9 mouse cellular contexts compared by ENCODE assay signal in genomic region chr12:25864113-25864852, GRCm38 (mm10).
DNase-seq lines count a peak whose midpoint lies in the region; ATAC-seq and TF ChIP-seq lines count a peak whose summit lies in the region.
"Had no signal": no experiment of that assay in that cellular context is flagged by ENCODE, and none has a peak within 500 bp of the region (broad histone marks: within the 10 kb centered on the region; RNA-seq: fewer than 3 reads in every experiment).

No protein-coding gene starts in this region.

- no peaks in the 10 kb centered on the region for H3K4me1 ChIP-seq in cortical plate, adult 2 months (ENCODE audit: control insufficient read depth, insufficient read depth, low read length)
- H3K4me1 ChIP-seq: heart, embryonic 15.5 days had no signal

- no peak overlapping the region for H3K4me3 ChIP-seq in gastrocnemius, adult 2 months
- no peak overlapping the region for H3K4me3 ChIP-seq in cortical plate, adult 2 months (ENCODE audit: insufficient read depth, low read length)
- H3K4me3 ChIP-seq: heart, embryonic 15.5 days had no signal

- peak; percentile 72 for TF ChIP-seq CTCF in gastrocnemius, adult 2 months (IDR thresholded peaks at IDR 0.05)
- TF ChIP-seq CTCF in cortical plate, adult 2 months (IDR thresholded peaks at IDR 0.05; ENCODE audit: extremely low read depth, insufficient read depth, low read length), result peak; percentile 46; the same call in 1 of the 2 replicates

- intact Hi-C loops in gastrocnemius, adult 2 months (cut with DNase I), result loop anchor here (2.0 to 10.0 kb wide), 4 partner anchors 211 to 771 kb away; no protein-coding TSS in a partner anchor

- peak; percentile 64; the same call in 1 of the 2 replicates for ATAC-seq in neutrophil, adult 5-6 weeks (ENCODE audit: extremely low read depth, insufficient number of reproducible peaks, low FRiP score, poor library complexity, severe bottlenecking)
- ATAC-seq in megakaryocyte-erythroid progenitor cell, adult 5-6 weeks (replicated peaks; ENCODE audit: low FRiP score, low TSS enrichment, poor library complexity, severe bottlenecking), result no peak

- no peak for TF ChIP-seq POLR2A in cortical plate, adult 2 months (IDR thresholded peaks at IDR 0.05; ENCODE audit: extremely low read depth, insufficient read depth, low read length)

- peak; percentile 34 for DNase-seq in gastrocnemius, adult 2 months
- no peak for DNase-seq in gastrocnemius, adult 8-10 months (ENCODE audit: low spot score in 2 of 2)
- DNase-seq in urinary bladder, postnatal 25 days (ENCODE audit: low spot score), result peak; percentile 15
- DNase-seq in urinary bladder, postnatal 10 days (ENCODE audit: low spot score), result no peak
- DNase-seq in kidney, postnatal 36 days, result peak; percentile 9 to 67

- H3K27ac ChIP-seq in gastrocnemius, adult 2 months, result no peak overlapping the region
- no peak overlapping the region for H3K27ac ChIP-seq in cortical plate, adult 2 months (ENCODE audit: insufficient read depth, low read length)
- H3K27ac ChIP-seq: heart, embryonic 15.5 days had no signal

Comparison
In these comparisons a context has a peak if more than half of its experiments do, and no peak if none do; other contexts are left out.
1. DNase-seq: peak in gastrocnemius, adult 2 months (single experiment), urinary bladder, postnatal 25 days (single experiment) and kidney, postnatal 36 days (2 of 2); none in gastrocnemius, adult 8-10 months (0 of 2) and urinary bladder, postnatal 10 days (single experiment).